Mouse (Mus musculus): ENCODE measurements at regions not wholly inside any gene's neighbourhood (a gene's known extent, or its start where the extent isn't known, plus 50 kb on each side); places are given as distances from the start of the nearest gene placed in this dataset.
A peak's percentile ranks its signal among the peaks of the same experiment; 100 is the strongest.
"Not testable (repeated sequence)": the region's sequence is repeated elsewhere in the genome, so short reads cannot be mapped to it uniquely, and the experiment has no call there.

GRCm38 (mm10) chr13:19300320-19301011, 95.1 kb downstream of the Stard3nl start:
- DNase-seq: not testable (repeated sequence)

- no peak for DNase-seq
These were observed 99.3 kb downstream of the Stard3nl start for GRCm38 (mm10) chr13:19296325-19296724.

- no peak for DNase-seq
These were observed 102.6 kb downstream of the Stard3nl start for GRCm38 (mm10) chr13:19293041-19293440.

- DNase-seq: no peak
These were observed 112.4 kb downstream of the Stard3nl start for GRCm38 (mm10) chr13:19283161-19283560.

GRCm38 (mm10) chr13:19272548-19273295, 122.9 kb downstream of the Stard3nl start:
- not testable (repeated sequence) for DNase-seq

GRCm38 (mm10) chr13:19264996-19265395, 130.6 kb downstream of the Stard3nl start:
- not testable (repeated sequence) for DNase-seq

GRCm38 (mm10) chr13:19246558-19246957, 149.0 kb downstream of the Stard3nl start:
- not testable (repeated sequence) for DNase-seq

- DNase-seq: not testable (repeated sequence)
These were observed 153.0 kb downstream of the Stard3nl start for GRCm38 (mm10) chr13:19242580-19242979.

- peak in 1 of 2 experiments; percentile 12 for DNase-seq
These were observed 159.3 kb downstream of the Stard3nl start for GRCm38 (mm10) chr13:19236340-19236739.

GRCm38 (mm10) chr13:19234700-19235374, 160.8 kb downstream of the Stard3nl start:
- no peak for DNase-seq

GRCm38 (mm10) chr13:19220004-19220403, 175.6 kb downstream of the Stard3nl start:
- not testable (repeated sequence) for DNase-seq

GRCm38 (mm10) chr13:19219383-19219991, 176.1 kb downstream of the Stard3nl start:
- DNase-seq: not testable (repeated sequence)

- DNase-seq: no peak
These were observed 190.9 kb downstream of the Stard3nl start for GRCm38 (mm10) chr13:19204669-19205068.

GRCm38 (mm10) chr13:19202320-19202719, 193.3 kb downstream of the Stard3nl start:
- DNase-seq: not testable (repeated sequence)

All from layer of hippocampus, postnatal 36 days (tissue).